Mouse (Mus musculus): ENCODE data around the gene Kcnk18.

- TF ChIP-seq CTCF (IDR thresholded peaks at IDR 0.05; ENCODE audit: extremely low read depth, insufficient read depth, insufficient read length, insufficient replicate concordance) (no peak), POLR2A (IDR thresholded peaks at IDR 0.05; ENCODE audit: low read depth, low read length) (no peak)
Observed at GRCm38 (mm10) chr19:59192491-59192890, 26.5 kb upstream of the Kcnk18 start.

Data from spleen, adult 2 months (tissue).